Mouse (Mus musculus) stomach, postnatal 0 days (tissue): ENCODE data around the gene Gid8.

Source experiments
- CTCF ChIP-seq: IDR thresholded peaks from 2 replicates; pipeline ENCODE4 v1.5.1; 2016; ENCODE audit warnings: antibody characterized with exemption, low read depth, mild to moderate bottlenecking, moderate library complexity
- EP300 ChIP-seq: optimal IDR thresholded peaks from 2 replicates; pipeline ENCODE3; 2016; ENCODE audit warnings: antibody characterized with exemption

GRCm38 (mm10) chr2:180754976-180755688, 45.2 kb downstream of the Gid8 start:
- TF ChIP-seq CTCF (no peak), EP300 (no peak)
